Mouse (Mus musculus): Measurements from ENCODE around the gene Bfsp1. TPM values are rescaled to one million over a fixed set of nuclear protein-coding genes. Genes with fewer than 3 reads are reported as not detected.

The Bfsp1 gene
- polyA plus RNA-seq (2014; fragmentation: Illumina TruSeq; extraction: RNeasy Lipid Tissue Mini Kit (QIAGEN cat#74804); ENCODE audit: low read depth, low replicate concordance) = 1.6 TPM

DNA sequence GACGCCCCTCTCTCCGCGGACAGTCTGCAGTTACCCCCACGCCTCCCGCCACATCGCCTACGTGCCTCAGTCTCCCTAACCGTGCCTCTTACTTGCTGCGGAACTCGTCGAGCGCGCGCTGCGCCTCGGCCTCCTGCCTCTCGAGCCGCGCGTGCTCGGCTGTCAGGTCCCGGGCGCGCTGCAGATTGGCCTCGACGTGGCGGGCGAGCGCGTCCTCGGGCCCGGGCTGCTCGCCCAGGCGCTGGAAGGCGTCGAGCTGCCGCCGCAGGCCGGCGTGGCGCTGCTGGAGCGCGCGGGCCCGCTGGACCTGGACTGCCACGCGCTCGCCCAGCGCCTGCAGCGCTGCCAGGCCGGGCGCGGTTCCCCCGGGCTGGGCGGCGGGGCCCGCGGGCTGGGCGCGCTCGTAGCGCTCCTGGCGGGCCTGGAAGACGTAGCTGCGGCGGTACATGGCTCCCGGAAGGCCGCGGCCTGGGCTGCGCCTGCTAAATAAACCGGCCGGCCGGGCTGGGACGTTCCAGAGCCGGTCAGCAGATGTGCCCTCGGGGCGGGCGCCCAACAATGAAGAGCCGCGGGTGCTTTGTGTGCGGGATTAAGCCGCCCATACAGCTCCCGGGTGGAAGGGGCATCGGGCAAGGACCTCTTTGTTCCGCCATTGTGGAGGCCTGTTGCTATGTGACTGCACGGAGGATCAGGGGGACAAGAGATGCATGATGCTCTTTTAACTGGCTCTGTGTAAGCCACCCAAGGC lies at the start of gene Bfsp1:
Gene Bfsp1, minus strand, starts transcription at position 690 of the 748 bp plus-strand sequence.

Other genes with a start within 250 kb of the Bfsp1 start
- 328 TPM for gene Dstn, start 52.1 kb upstream of the Bfsp1 start, polyA plus RNA-seq (2014; fragmentation: Illumina TruSeq; extraction: RNeasy Lipid Tissue Mini Kit (QIAGEN cat#74804); ENCODE audit: low read depth, low replicate concordance)
- 285 TPM for gene Rrbp1, start 148.1 kb upstream of the Bfsp1 start, polyA plus RNA-seq (2014; fragmentation: Illumina TruSeq; extraction: RNeasy Lipid Tissue Mini Kit (QIAGEN cat#74804); ENCODE audit: low read depth, low replicate concordance)
- gene Banf2, start 169.9 kb upstream of the Bfsp1 start, polyA plus RNA-seq (2014; fragmentation: Illumina TruSeq; extraction: RNeasy Lipid Tissue Mini Kit (QIAGEN cat#74804); ENCODE audit: low read depth, low replicate concordance) = 1.5 TPM

Data from adipose tissue, adult 10 weeks (tissue).